Mouse (Mus musculus): ENCODE measurements around the gene Eno1. TPM values are rescaled to one million over a fixed set of nuclear protein-coding genes. Genes with fewer than 3 reads are reported as not detected.
A peak's percentile ranks its signal among the peaks of the same experiment; 100 is the strongest.

Eno1 gene
- polyA plus RNA-seq, 1 experiment from 2014 or later = 305 TPM

DNA sequence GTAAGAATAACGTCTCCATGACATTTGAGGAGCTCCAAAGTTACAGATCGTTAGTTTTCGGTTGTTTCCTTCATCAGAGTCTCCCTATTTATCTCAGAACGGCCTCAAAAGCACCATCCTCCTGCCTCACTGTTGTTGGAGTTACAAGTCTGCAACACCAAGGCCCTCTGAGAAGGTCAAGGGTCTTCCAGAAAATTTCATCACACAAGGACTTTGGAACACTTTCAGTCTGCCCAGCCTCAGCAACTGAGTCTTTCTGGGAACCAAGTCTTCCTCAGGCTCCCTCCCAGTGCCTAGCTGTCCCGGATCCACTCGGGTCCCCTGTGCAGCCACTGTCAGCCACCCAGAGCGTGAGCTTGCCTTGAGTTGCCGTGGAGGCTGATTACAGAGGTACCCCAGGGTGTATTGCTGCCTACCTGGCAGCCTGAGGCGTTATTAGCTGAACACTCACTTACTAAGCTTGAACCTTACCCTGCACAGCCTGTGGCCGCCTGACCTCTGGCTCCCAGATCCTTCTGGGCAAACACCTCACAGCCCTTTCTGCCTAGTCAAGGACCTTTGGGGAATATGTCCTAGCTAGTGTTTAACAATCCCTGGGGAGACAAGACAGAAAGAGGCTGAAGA, 15.4 kb upstream of the Eno1 start:
- WGBS = 55% methylated on average over 10 of the region's 10 CpGs
- Histone ChIP-seq H3K9ac (replicated peaks; ENCODE audit: low read depth) (no peak overlapping the region), H3K27ac (ENCODE audit: low read length) (no peak overlapping the region), H3K27me3 (replicated peaks; ENCODE audit: insufficient read depth, low read length) (no peaks in the 10 kb centered on the region), H3K4me2 (replicated peaks; ENCODE audit: low read depth, low read length) (peak overlapping the region; percentile 25; the same call in 1 of the 2 replicates), H3K4me3 (ENCODE audit: low read depth, low read length) (no peak overlapping the region), H3K9me3 (ENCODE audit: low read length) (no peaks in the 10 kb centered on the region), H3K4me1 (ENCODE audit: insufficient read depth, low read depth, low read length) (no peaks in the 10 kb centered on the region), H3K36me3 (ENCODE audit: insufficient read depth, low read length) (no peaks in the 10 kb centered on the region)
- TF ChIP-seq CTCF (IDR thresholded peaks at IDR 0.05) = no peak
- no peak for TF ChIP-seq EP300 (IDR thresholded peaks at IDR 0.05)
- DNase-seq (ENCODE audit: low spot score) (peak; percentile 17), ATAC-seq (no peak)

DNA sequence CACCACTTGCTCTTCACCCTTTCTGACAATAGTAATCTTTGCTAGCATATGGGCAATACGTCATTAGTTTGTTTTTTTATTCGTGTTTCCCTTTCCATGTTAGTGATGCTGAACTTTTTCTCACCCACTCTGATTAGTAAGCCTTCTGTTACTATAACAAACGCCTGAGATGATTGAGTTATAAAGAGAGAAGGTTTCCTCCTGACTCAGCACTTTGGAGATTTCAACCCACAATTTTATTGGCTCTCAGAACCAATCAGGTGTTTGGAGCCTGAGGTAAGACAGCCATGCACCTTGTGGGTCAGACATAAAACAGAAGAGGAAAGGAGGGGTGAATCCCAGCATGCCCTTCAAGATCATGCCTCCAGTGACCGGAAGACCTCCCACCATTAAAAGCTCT, 12.7 kb upstream of the Eno1 start:
- no peak for TF ChIP-seq CTCF (IDR thresholded peaks at IDR 0.05)
- no peak for TF ChIP-seq EP300 (IDR thresholded peaks at IDR 0.05)
- WGBS = 79% methylated on average over 4 of the region's 4 CpGs
- no peaks in the 10 kb centered on the region for H3K27me3 ChIP-seq (replicated peaks; ENCODE audit: insufficient read depth, low read length)
- no peak overlapping the region for H3K4me3 ChIP-seq (ENCODE audit: low read depth, low read length)
- no peak overlapping the region for H3K4me2 ChIP-seq (replicated peaks; ENCODE audit: low read depth, low read length)
- no peak for ATAC-seq
- no peak overlapping the region for H3K27ac ChIP-seq (ENCODE audit: low read length)
- H3K36me3 ChIP-seq (ENCODE audit: insufficient read depth, low read length) = no peaks in the 10 kb centered on the region
- DNase-seq (ENCODE audit: low spot score) = no peak
- H3K4me1 ChIP-seq (ENCODE audit: insufficient read depth, low read depth, low read length) = no peaks in the 10 kb centered on the region
- no peak overlapping the region for H3K9ac ChIP-seq (replicated peaks; ENCODE audit: low read depth)
- no peaks in the 10 kb centered on the region for H3K9me3 ChIP-seq (ENCODE audit: low read length)

DNA sequence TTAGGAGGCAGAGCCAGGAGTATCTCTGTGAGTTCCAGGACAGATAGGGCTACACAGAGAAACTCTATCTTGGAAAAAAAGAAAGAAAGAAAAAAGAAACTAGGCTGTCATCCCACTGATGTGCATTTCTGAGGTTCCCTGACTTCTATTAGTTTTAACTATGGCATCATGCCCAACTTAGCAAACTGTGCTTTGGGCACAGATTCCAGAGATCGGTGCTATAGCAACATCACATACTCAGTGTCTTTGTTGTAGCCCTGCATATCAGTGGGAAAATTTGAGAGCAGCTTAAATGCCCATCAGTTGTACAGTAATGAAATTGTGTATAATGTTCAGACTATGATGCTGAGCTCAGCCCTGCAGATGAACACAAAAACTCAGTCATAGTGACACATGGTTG, 10.8 kb upstream of the Eno1 start:
- WGBS = 52% methylated on average over 1 of the region's 1 CpGs
- Histone ChIP-seq H3K9ac (replicated peaks; ENCODE audit: low read depth) (no peak overlapping the region), H3K4me3 (ENCODE audit: low read depth, low read length) (no peak overlapping the region), H3K4me2 (replicated peaks; ENCODE audit: low read depth, low read length) (no peak overlapping the region), H3K27ac (ENCODE audit: low read length) (no peak overlapping the region), H3K4me1 (ENCODE audit: insufficient read depth, low read depth, low read length) (no peaks in the 10 kb centered on the region), H3K9me3 (ENCODE audit: low read length) (no peaks in the 10 kb centered on the region), H3K36me3 (ENCODE audit: insufficient read depth, low read length) (no peaks in the 10 kb centered on the region), H3K27me3 (replicated peaks; ENCODE audit: insufficient read depth, low read length) (no peaks in the 10 kb centered on the region)
- no peak for DNase-seq (ENCODE audit: low spot score)
- TF ChIP-seq CTCF (IDR thresholded peaks at IDR 0.05) = no peak
- TF ChIP-seq EP300 (IDR thresholded peaks at IDR 0.05) = no peak
- ATAC-seq = no peak

GRCm38 (mm10) chr4:150226818-150227688, 9.5 kb upstream of the Eno1 start:
- Histone ChIP-seq H3K27me3 (replicated peaks; ENCODE audit: insufficient read depth, low read length) (no peaks in the 10 kb centered on the region), H3K4me2 (replicated peaks; ENCODE audit: low read depth, low read length) (no peak overlapping the region), H3K9me3 (ENCODE audit: low read length) (no peaks in the 10 kb centered on the region), H3K9ac (replicated peaks; ENCODE audit: low read depth) (no peak overlapping the region), H3K36me3 (ENCODE audit: insufficient read depth, low read length) (no peaks in the 10 kb centered on the region), H3K27ac (ENCODE audit: low read length) (no peak overlapping the region), H3K4me1 (ENCODE audit: insufficient read depth, low read depth, low read length) (no peaks in the 10 kb centered on the region), H3K4me3 (ENCODE audit: low read depth, low read length) (no peak overlapping the region)
- WGBS = 53% methylated on average over 7 of the region's 7 CpGs
- ATAC-seq (no peak; the same call in 1 of the 2 replicates), DNase-seq (ENCODE audit: low spot score) (no peak)
- no peak for TF ChIP-seq CTCF (IDR thresholded peaks at IDR 0.05)
- TF ChIP-seq EP300 (IDR thresholded peaks at IDR 0.05) = no peak

- WGBS = 45% methylated on average over 7 of the region's 7 CpGs
- H3K4me1 ChIP-seq (ENCODE audit: insufficient read depth, low read depth, low read length) = no peaks in the 10 kb centered on the region
Observed at GRCm38 (mm10) chr4:150228581-150229348, 7.8 kb upstream of the Eno1 start.

More at GRCm38 (mm10) chr4:150228581-150229348, 7.8 kb upstream of the Eno1 start:
- ATAC-seq (peak; percentile 8; the same call in 1 of the 2 replicates), DNase-seq (ENCODE audit: low spot score) (no peak)
- no peaks in the 10 kb centered on the region for H3K9me3 ChIP-seq (ENCODE audit: low read length)
- H3K9ac ChIP-seq (replicated peaks; ENCODE audit: low read depth) = no peak overlapping the region
- H3K4me2 ChIP-seq (replicated peaks; ENCODE audit: low read depth, low read length) = no peak overlapping the region
- no peak overlapping the region for H3K27ac ChIP-seq (ENCODE audit: low read length)
- no peaks in the 10 kb centered on the region for H3K27me3 ChIP-seq (replicated peaks; ENCODE audit: insufficient read depth, low read length)
- H3K4me3 ChIP-seq (ENCODE audit: low read depth, low read length) = no peak overlapping the region
- TF ChIP-seq CTCF (IDR thresholded peaks at IDR 0.05) (no peak), EP300 (IDR thresholded peaks at IDR 0.05) (no peak)
- H3K36me3 ChIP-seq (ENCODE audit: insufficient read depth, low read length) = no peaks in the 10 kb centered on the region
